Mouse (Mus musculus) embryo, embryonic 10.5 days (tissue): ENCODE data around the gene Fgg.

Experiments used
- DNase-seq: peaks from one replicate; pipeline ENCODE4 v3.0.0-alpha.2; 2015; ENCODE audit warnings: low spot score

The Fgg gene

GRCm38 (mm10) chr3:83007557-83007956 lies at the start of gene Fgg:
Gene Fgg (plus strand): TSS chr3:83007724.
- DNase-seq, result no peak

DNA sequence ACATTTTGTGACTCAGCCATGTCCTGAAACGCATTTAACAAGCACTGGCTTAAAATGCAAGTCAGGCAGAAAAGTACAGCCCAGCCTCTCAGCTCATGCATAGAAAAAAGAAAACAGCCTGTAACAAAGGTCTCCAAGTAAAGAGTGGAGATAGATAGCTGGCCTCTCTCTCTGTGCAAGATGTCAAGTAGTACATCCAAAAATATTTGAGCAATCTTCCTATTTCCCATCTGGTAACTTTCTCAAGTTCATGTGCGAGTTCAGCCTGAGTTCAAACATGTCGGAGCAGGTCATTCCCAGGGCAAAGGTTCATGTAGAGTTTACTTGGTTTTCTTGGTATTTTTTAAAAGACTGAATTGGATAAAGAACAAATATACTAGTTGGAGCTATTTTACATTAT lies 36.5 kb upstream of the Fgg start:
- DNase-seq, result no peak

DNA sequence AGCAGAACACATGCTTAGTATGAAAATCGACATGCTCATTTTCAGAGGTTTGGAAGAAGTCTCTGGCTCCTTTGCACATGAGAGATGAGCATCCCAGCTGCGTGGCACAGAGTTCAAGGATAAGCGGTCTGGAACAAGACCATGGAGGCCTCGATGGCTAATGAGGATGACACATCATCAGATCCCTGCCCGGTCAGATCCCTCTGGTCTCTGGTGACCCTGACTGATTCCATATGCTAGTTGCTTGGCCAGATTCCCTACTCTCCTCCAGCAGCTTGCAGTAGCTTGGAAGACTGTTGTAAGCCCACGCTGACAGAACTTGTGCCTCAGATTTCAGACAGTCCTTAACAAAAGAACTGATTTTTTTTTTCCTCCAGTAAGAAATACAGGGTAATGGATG lies 26.7 kb upstream of the Fgg start:
- DNase-seq, result no peak

- DNase-seq, result no peak
These were observed 25.7 kb upstream of the Fgg start for GRCm38 (mm10) chr3:82981861-82982260.

DNA sequence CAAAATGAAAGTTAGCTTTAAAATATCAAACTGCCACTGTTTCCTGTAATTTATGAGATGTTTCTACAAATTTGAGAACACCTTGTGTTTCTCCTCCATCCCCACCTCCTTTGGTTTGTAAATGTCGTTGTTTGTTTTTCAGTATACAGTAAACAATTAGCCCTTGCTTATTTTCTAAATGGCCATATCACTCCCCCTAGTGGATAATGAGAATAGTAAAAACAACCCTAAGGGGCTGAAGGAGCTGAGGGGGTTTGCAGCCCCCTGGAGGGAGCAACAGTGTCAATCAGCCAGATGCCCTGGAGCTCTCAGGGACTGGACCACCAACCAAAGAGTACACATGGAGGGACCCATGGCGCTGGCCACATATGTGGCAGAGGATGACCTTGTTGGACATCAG lies 22.7 kb upstream of the Fgg start:
- no peak for DNase-seq

DNA sequence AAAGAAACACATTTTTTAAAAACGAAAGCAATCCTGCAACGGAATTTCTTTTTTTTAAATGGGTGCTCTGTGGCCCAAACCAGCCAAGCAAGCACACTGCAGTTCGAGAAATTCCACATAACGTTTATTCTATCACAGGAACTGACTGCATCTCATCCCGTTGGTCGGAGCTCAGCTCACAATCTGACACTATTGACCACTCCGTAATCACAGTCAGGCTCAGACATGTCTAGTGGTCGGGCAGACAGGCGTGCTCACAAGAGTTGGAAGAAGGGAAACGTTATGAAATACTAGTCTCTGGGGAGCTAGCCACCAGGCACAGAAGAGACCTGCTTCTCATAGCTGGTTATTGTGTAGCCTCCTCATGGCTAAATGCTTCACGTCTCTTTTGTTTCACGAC lies 15.6 kb upstream of the Fgg start:
- DNase-seq, result no peak

DNA sequence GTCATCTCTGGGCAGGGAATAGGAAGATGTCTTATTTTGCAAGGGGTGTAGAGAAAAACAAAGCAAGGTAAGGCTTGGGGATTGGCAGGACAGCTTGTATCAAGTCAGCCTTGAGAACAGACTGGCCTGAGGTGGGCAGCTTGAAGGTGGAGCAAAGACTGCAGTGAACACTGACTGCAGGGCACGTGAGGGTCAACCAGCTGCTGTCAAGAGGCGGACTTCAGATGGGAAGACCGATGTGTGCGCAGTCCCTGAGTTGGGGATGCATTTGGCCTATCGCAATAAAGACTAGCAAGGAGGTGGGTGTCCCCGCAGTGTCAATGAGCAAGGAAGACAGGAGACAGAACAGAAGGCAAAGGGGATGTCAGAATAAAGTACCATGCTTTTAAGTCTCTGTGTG lies 14.6 kb upstream of the Fgg start:
- no peak for DNase-seq

- DNase-seq, result peak; percentile 82
These were observed 12.2 kb upstream of the Fgg start for GRCm38 (mm10) chr3:82995368-82995767.

- no peak for DNase-seq
These were observed 10.9 kb upstream of the Fgg start for GRCm38 (mm10) chr3:82996656-82997055.

- peak; percentile 90 for DNase-seq
These were observed 8.6 kb upstream of the Fgg start for GRCm38 (mm10) chr3:82998772-82999463.

GRCm38 (mm10) chr3:82999995-83000394 lies 7.5 kb upstream of the Fgg start:
- DNase-seq, result no peak

DNA sequence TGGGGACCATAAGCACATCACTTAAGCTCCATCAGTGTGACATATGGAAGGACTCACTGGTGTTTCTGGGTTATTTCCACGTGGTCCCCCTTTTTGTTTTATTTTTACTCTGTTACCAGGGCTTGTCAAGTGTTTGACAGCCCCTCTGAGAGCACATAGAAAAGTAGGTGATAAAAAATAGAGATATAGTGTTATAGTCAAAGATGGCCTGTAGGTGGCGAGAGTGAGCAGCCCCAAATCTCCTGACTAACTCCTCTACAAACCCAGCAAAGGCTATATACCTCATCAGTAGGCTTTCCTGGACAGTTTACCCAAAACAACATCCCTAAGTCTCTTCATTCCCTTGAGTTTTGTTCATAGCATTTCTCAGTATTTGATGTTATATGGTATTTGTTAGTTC lies 5.3 kb upstream of the Fgg start:
- peak; percentile 75 for DNase-seq

DNA sequence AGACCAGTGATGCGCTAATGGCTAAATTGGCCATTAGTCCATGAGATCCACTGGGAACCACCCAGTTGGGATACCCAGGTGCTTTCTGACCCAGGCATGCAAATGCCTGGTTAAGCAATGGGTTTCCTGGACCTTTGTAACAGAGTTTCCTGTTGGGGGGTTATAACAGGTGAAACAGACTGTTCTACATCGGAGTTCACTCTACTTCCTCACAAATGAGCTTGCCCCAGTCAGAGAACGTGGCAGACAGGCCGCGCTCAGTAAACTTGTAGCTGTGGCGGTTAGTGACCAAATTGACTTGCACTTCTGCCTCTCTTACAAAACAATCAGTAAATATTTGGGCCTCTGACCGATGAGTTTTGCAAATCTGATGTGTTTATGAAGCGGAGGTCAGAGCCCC lies 4.5 kb upstream of the Fgg start:
- DNase-seq, result no peak

DNA sequence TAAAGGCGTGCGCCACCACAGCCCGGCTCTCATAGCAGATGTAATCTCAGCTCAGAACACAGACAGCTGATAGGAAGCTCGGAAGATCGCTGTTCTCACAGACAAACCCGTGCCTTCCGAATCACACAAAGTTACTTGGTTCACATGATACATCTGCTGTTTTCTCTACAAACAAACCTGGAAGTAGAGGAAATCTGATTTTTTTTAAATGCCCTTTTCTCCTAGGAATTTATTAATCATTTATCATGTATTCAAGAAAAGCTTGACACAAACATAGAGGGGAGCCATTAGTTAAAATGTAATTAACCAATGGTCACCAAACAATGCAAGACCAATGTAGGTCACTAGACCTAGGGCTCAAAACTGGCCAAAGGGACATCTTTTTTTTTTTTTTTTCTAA lies 2.7 kb upstream of the Fgg start:
- no peak for DNase-seq

- no peak for DNase-seq
These were observed 2.8 kb downstream of the Fgg start for GRCm38 (mm10) chr3:83010291-83010690.

DNA sequence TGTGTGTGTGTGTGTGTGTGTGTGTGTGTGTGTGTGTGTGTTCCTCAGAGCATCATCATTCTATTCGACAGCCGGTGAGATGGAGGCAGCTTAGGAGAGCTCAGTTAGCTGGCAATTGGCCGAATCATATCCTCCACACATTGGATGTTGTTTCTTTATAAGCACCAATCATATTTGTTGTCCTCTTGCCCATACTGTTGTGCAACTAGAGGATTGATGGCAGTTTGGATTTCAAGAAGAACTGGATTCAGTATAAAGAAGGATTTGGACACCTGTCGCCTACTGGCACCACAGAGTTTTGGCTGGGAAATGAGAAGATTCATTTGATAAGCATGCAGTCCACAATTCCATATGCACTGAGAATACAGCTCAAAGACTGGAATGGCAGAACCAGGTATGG lies 3.6 kb downstream of the Fgg start:
- no peak for DNase-seq

- DNase-seq, result no peak
These were observed 4.0 kb downstream of the Fgg start for GRCm38 (mm10) chr3:83011565-83011964.

DNA sequence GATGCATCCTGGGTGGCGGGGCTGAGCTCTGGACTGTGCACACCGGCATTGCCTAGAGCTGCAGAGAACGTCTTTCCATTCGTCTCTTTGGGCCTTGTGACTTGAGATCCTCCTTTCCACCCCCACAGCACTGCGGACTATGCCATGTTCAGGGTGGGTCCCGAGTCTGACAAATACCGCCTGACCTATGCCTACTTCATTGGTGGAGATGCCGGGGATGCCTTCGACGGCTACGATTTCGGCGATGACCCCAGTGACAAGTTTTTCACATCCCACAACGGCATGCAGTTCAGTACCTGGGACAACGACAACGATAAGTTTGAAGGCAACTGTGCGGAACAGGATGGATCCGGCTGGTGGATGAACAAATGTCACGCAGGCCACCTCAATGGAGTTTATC lies 5.1 kb downstream of the Fgg start:
- no peak for DNase-seq

GRCm38 (mm10) chr3:83013951-83014350 lies 6.4 kb downstream of the Fgg start:
- no peak for DNase-seq

GRCm38 (mm10) chr3:83016236-83016635 lies 8.7 kb downstream of the Fgg start:
- DNase-seq, result no peak

DNA sequence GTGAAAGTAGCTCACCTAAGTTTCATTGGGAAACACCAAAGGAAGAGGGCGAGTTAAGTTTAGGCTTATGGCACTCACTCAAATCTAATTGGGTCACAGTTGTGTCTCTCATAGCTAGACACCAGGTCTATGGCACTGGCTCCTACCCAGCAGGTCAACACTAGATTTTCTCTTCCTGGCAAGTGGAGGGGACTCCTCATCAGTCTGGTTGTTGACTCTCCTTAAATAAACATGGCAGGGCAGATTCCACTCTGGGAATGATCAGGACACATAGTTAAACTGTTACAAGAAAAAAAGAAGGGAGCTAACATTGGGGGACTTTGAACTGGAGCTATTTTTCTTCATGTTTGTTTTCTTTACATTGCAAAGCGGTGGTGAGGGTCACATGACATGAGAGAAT lies 12.9 kb downstream of the Fgg start:
- DNase-seq, result no peak

- DNase-seq, result no peak
These were observed 13.7 kb downstream of the Fgg start for GRCm38 (mm10) chr3:83021176-83021575.

DNA sequence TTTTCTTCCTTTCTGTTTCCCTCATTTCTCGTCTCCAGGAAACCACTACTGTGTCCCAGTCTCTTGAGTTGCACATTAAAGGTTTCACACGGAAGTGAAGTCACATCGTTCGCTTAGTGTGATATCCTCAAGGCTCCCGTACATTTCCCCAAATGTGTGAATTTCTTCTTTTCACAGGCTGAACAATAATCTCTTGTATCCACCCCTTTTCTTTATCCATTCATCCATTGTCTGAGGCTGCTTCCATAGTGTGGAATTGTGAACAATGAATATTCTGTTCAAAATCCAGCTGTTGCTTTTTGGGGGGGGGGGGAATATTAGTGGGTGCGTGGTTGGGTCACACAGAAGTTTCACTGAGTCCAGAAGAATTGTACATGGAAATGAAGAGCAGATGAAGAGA lies 17.5 kb downstream of the Fgg start:
- DNase-seq, result no peak

DNA sequence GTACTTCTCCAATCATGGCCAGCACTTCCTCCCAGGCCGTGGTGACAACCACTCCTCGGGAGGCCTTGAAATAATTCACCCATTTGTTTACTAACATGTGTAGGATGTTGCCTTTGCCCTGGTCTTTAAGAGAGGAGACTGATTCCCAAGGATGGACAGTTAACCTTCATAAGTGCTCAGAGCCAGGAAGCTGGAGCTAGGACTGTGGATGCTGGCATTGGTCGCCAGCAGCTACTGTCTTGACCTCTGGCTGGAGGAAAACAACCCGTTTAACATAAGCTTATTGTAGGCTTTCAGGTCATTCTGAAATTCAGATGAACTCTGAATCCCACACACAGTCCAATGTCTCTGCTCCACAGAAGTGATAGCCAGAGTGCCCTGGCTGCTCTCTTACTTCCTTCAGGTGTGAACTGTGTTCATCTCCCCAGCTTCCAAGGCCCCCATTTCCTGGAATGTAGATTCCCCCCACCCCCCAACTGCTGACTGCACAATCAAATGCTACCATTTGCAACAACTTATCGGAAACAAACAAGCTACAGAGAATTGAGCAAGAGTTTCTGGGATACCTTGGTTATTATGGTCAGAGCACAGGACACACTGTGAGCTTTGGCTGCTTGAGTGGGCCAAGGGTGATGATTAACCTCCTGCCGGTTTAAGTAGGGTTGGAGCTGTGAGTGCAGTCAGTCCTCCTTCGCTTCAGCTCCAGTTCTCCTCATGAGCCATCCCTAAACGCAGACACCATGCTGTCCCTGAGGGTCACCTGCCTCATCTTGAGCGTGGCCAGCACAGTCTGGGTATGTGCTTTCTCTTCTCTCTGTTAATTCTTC lies 18.2 kb downstream of the Fgg start, which contains the start of gene Fga:
Gene Fga (plus strand): TSS at position 602 of the 827 bp plus-strand sequence.
- DNase-seq, result no peak
